Mouse (Mus musculus) erythroblast, embryonic 14.5 days (primary cell): Measurements from ENCODE around the gene Gm21834.

ENCODE experiments used
- GATA1 ChIP-seq: IDR thresholded peaks from 2 replicates; pipeline ENCODE4 v1.6.1; 2012; ENCODE audit warnings: low read length, inconsistent platforms, mixed read lengths
- TAL1 ChIP-seq: IDR thresholded peaks from 3 replicates; pipeline ENCODE4 v1.6.1; 2012; ENCODE audit warnings: low read length, inconsistent platforms, mixed read lengths

DNA sequence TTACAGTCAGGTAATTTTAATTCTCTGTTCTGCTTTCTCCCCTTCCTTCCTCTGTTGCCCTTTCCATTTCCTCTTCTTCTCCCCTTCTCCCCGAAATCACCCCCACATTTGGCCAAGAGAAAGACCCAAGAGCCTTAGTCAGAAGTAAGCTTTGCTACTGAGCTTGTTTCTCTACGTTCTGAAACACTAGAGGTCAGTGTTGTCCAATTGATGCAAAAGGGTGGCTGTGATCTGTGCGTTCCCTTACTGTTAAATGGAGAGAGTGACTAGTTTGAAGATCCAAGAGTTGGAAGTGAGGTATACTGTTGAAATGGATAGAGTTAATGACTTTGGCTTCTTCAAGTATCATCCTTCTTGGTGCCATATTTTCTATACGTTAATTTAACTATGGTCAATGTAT is 28.9 kb upstream of the Gm21834 start:
- TF ChIP-seq GATA1 (no peak), TAL1 (no peak)
